Mouse (Mus musculus): Measurements from ENCODE around the gene Ifnar1. TPM values are rescaled to one million over a fixed set of nuclear protein-coding genes. Genes with fewer than 3 reads are reported as not detected.
A peak's percentile ranks its signal among the peaks of the same experiment; 100 is the strongest.

Gene Ifnar1
- polyA plus RNA-seq, 1 experiment: 36.2 TPM

GRCm38 (mm10) chr16:91447512-91447900, 37.5 kb upstream of the Ifnar1 start:
- H3K4me3 ChIP-seq (ENCODE audit: insufficient read depth, low read length): no peak overlapping the region
- H3K27ac ChIP-seq (ENCODE audit: insufficient read depth, low read length): no peak overlapping the region
- TF ChIP-seq POLR2A (IDR thresholded peaks at IDR 0.05; ENCODE audit: extremely low read depth, insufficient read depth, low read length) (no peak), CTCF (IDR thresholded peaks at IDR 0.05; ENCODE audit: extremely low read depth, insufficient read depth, low read length) (no peak)
- peaks cover 4% of the 10 kb centered on the region for H3K4me1 ChIP-seq (ENCODE audit: control insufficient read depth, insufficient read depth, low read length)

- no peak overlapping the region for H3K4me3 ChIP-seq (ENCODE audit: insufficient read depth, low read length)
- H3K4me1 ChIP-seq (ENCODE audit: control insufficient read depth, insufficient read depth, low read length): no peaks in the 10 kb centered on the region; the same call in 1 of the 2 replicates
- H3K27ac ChIP-seq (ENCODE audit: insufficient read depth, low read length): no peak overlapping the region
- TF ChIP-seq CTCF (IDR thresholded peaks at IDR 0.05; ENCODE audit: extremely low read depth, insufficient read depth, low read length) (no peak), POLR2A (IDR thresholded peaks at IDR 0.05; ENCODE audit: extremely low read depth, insufficient read depth, low read length) (no peak)
Measured at GRCm38 (mm10) chr16:91448088-91448487, 37.0 kb upstream of the Ifnar1 start.

- TF ChIP-seq POLR2A (IDR thresholded peaks at IDR 0.05; ENCODE audit: extremely low read depth, insufficient read depth, low read length): no peak
- no peak for TF ChIP-seq CTCF (IDR thresholded peaks at IDR 0.05; ENCODE audit: extremely low read depth, insufficient read depth, low read length)
- Histone ChIP-seq H3K4me3 (ENCODE audit: insufficient read depth, low read length) (no peak overlapping the region), H3K27ac (ENCODE audit: insufficient read depth, low read length) (no peak overlapping the region), H3K4me1 (ENCODE audit: control insufficient read depth, insufficient read depth, low read length) (no peaks in the 10 kb centered on the region)
Measured at GRCm38 (mm10) chr16:91448895-91449294, 36.1 kb upstream of the Ifnar1 start.

GRCm38 (mm10) chr16:91450137-91451064, 34.6 kb upstream of the Ifnar1 start:
- H3K4me1 ChIP-seq (ENCODE audit: control insufficient read depth, insufficient read depth, low read length): no peaks in the 10 kb centered on the region

GRCm38 (mm10) chr16:91451949-91452348, 33.1 kb upstream of the Ifnar1 start:
- TF ChIP-seq CTCF (IDR thresholded peaks at IDR 0.05; ENCODE audit: extremely low read depth, insufficient read depth, low read length) (no peak), POLR2A (IDR thresholded peaks at IDR 0.05; ENCODE audit: extremely low read depth, insufficient read depth, low read length) (no peak)
- Histone ChIP-seq H3K4me3 (ENCODE audit: insufficient read depth, low read length) (no peak overlapping the region), H3K4me1 (ENCODE audit: control insufficient read depth, insufficient read depth, low read length) (no peaks in the 10 kb centered on the region), H3K27ac (ENCODE audit: insufficient read depth, low read length) (peak overlapping the region; percentile 59; the same call in 1 of the 2 replicates)

More at GRCm38 (mm10) chr16:91450137-91451064, 34.6 kb upstream of the Ifnar1 start:
- H3K4me3 ChIP-seq (ENCODE audit: insufficient read depth, low read length): no peak overlapping the region
- no peak overlapping the region for H3K27ac ChIP-seq (ENCODE audit: insufficient read depth, low read length)
- TF ChIP-seq CTCF (IDR thresholded peaks at IDR 0.05; ENCODE audit: extremely low read depth, insufficient read depth, low read length) (no peak), POLR2A (IDR thresholded peaks at IDR 0.05; ENCODE audit: extremely low read depth, insufficient read depth, low read length) (no peak)

GRCm38 (mm10) chr16:91452363-91452896, 32.6 kb upstream of the Ifnar1 start:
- Histone ChIP-seq H3K4me3 (ENCODE audit: insufficient read depth, low read length) (no peak overlapping the region), H3K4me1 (ENCODE audit: control insufficient read depth, insufficient read depth, low read length) (no peaks in the 10 kb centered on the region), H3K27ac (ENCODE audit: insufficient read depth, low read length) (peak overlapping the region; percentile 59)
- TF ChIP-seq CTCF (IDR thresholded peaks at IDR 0.05; ENCODE audit: extremely low read depth, insufficient read depth, low read length) (no peak), POLR2A (IDR thresholded peaks at IDR 0.05; ENCODE audit: extremely low read depth, insufficient read depth, low read length) (no peak)

GRCm38 (mm10) chr16:91455868-91456267, 29.2 kb upstream of the Ifnar1 start:
- Histone ChIP-seq H3K4me1 (ENCODE audit: control insufficient read depth, insufficient read depth, low read length) (no peaks in the 10 kb centered on the region), H3K27ac (ENCODE audit: insufficient read depth, low read length) (no peak overlapping the region), H3K4me3 (ENCODE audit: insufficient read depth, low read length) (no peak overlapping the region)
- TF ChIP-seq POLR2A (IDR thresholded peaks at IDR 0.05; ENCODE audit: extremely low read depth, insufficient read depth, low read length): no peak
- TF ChIP-seq CTCF (IDR thresholded peaks at IDR 0.05; ENCODE audit: extremely low read depth, insufficient read depth, low read length): no peak

GRCm38 (mm10) chr16:91458301-91458746, 26.7 kb upstream of the Ifnar1 start:
- Histone ChIP-seq H3K4me1 (ENCODE audit: control insufficient read depth, insufficient read depth, low read length) (no peaks in the 10 kb centered on the region), H3K4me3 (ENCODE audit: insufficient read depth, low read length) (no peak overlapping the region), H3K27ac (ENCODE audit: insufficient read depth, low read length) (no peak overlapping the region)
- TF ChIP-seq CTCF (IDR thresholded peaks at IDR 0.05; ENCODE audit: extremely low read depth, insufficient read depth, low read length) (no peak), POLR2A (IDR thresholded peaks at IDR 0.05; ENCODE audit: extremely low read depth, insufficient read depth, low read length) (no peak)

- Histone ChIP-seq H3K4me1 (ENCODE audit: control insufficient read depth, insufficient read depth, low read length) (no peaks in the 10 kb centered on the region), H3K4me3 (ENCODE audit: insufficient read depth, low read length) (no peak overlapping the region), H3K27ac (ENCODE audit: insufficient read depth, low read length) (no peak overlapping the region)
- TF ChIP-seq POLR2A (IDR thresholded peaks at IDR 0.05; ENCODE audit: extremely low read depth, insufficient read depth, low read length) (no peak), CTCF (IDR thresholded peaks at IDR 0.05; ENCODE audit: extremely low read depth, insufficient read depth, low read length) (no peak)
Measured at GRCm38 (mm10) chr16:91458976-91459375, 26.1 kb upstream of the Ifnar1 start.

Measured in cortical plate, adult 2 months (tissue).